Mouse (Mus musculus) splenic B cell, adult 2 months (primary cell): ENCODE results near the gene Eif3a.

Experiments used
- DNase-seq: peaks from one replicate; pipeline ENCODE4 v3.0.0-alpha.2; 2011; ENCODE audit warnings: low read depth, low spot score
- H3K27me3 ChIP-seq: 2 replicates; pipeline ENCODE4 v1.6.1; 2012; ENCODE audit warnings: mild to moderate bottlenecking, low read length, moderate library complexity, mixed read lengths; ENCODE audit not compliant: control insufficient read depth, poor library complexity, insufficient read depth, severe bottlenecking
- H3K36me3 ChIP-seq: 2 replicates; pipeline ENCODE4 v1.6.1; 2012; ENCODE audit warnings: mild to moderate bottlenecking, low read length, moderate library complexity, mixed read lengths; ENCODE audit not compliant: control insufficient read depth, poor library complexity, insufficient read depth, severe bottlenecking

The Eif3a gene

GRCm38 (mm10) chr19:60790551-60791161 is at the start of gene Eif3a:
Gene Eif3a, minus strand, starts transcription at chr19:60790658.
- H3K27me3 ChIP-seq, result no peaks in the 10 kb centered on the region; the same call in 1 of the 2 replicates
- H3K36me3 ChIP-seq, result no peaks in the 10 kb centered on the region
- peak; percentile 96 for DNase-seq

- H3K27me3 ChIP-seq, result no peaks in the 10 kb centered on the region
These were observed 47.3 kb upstream of the Eif3a start for GRCm38 (mm10) chr19:60837747-60838146.

DNA sequence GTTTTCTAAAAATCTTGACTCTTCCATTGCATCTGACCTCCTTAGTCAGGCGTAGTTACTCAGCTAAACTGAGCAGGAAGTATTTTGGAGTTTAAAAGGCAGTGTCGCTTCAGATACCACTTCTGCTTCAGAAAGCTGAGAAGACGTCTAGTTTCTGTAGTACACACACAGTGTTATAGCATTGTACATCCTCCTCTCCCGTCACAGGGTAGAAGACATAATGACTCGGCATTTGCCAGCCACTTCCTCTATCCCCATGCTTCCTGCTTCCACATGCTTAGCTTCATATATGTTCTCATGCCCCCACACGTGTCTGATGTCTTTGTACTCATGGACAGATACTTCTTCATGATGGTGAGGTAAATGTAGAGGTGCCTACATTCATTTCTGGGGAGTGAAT is 28.2 kb upstream of the Eif3a start:
- peaks cover 10% of the 10 kb centered on the region; the same call in 1 of the 2 replicates for H3K36me3 ChIP-seq
- DNase-seq, result peak; percentile 5
- no peaks in the 10 kb centered on the region for H3K27me3 ChIP-seq

More at GRCm38 (mm10) chr19:60837747-60838146, 47.3 kb upstream of the Eif3a start:
- peaks cover 9% of the 10 kb centered on the region; the same call in 1 of the 2 replicates for H3K36me3 ChIP-seq
- DNase-seq, result peak; percentile 89

GRCm38 (mm10) chr19:60813133-60813532 is 22.7 kb upstream of the Eif3a start:
- Histone ChIP-seq H3K36me3 (peaks cover 2% of the 10 kb centered on the region; the same call in 1 of the 2 replicates), H3K27me3 (no peaks in the 10 kb centered on the region)
- no peak for DNase-seq

- no peak for DNase-seq
- H3K27me3 ChIP-seq, result no peaks in the 10 kb centered on the region
- peaks cover 2% of the 10 kb centered on the region; the same call in 1 of the 2 replicates for H3K36me3 ChIP-seq
These were observed 21.6 kb upstream of the Eif3a start for GRCm38 (mm10) chr19:60812036-60812389.

- no peaks in the 10 kb centered on the region for H3K27me3 ChIP-seq
- peaks cover 2% of the 10 kb centered on the region; the same call in 1 of the 2 replicates for H3K36me3 ChIP-seq
- DNase-seq, result peak; percentile 95
These were observed 20.9 kb upstream of the Eif3a start, which contains the start of gene Fam45a for GRCm38 (mm10) chr19:60811098-60812035. Gene Fam45a, plus strand, starts transcription at chr19:60811585.

DNA sequence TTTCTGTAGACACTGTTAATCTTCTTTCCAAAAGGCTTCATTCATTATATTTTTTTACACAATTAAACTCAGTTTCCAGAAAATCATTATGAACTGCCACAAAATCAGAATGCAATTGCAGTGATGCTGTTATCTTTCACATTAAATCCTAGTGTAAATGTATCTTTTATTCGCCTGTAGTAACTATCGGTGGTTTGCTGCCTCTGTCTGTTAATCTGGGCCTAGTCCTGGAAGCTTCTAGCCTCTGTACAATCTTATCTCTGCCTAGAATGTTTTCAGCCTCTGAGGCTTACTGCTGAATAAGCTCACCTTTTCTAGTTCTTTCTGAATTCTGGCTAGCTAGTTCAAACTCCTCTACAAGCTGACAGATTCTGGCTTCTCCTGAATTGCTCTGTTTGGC is 19.5 kb upstream of the Eif3a start:
- Histone ChIP-seq H3K27me3 (no peaks in the 10 kb centered on the region), H3K36me3 (no peaks in the 10 kb centered on the region)
- no peak for DNase-seq

GRCm38 (mm10) chr19:60804903-60805302 is 14.4 kb upstream of the Eif3a start:
- Histone ChIP-seq H3K36me3 (no peaks in the 10 kb centered on the region), H3K27me3 (no peaks in the 10 kb centered on the region)
- DNase-seq, result no peak

GRCm38 (mm10) chr19:60799867-60800569 is 9.6 kb upstream of the Eif3a start:
- no peaks in the 10 kb centered on the region for H3K27me3 ChIP-seq
- no peaks in the 10 kb centered on the region for H3K36me3 ChIP-seq
- DNase-seq, result no peak

GRCm38 (mm10) chr19:60797415-60797814 is 7.0 kb upstream of the Eif3a start:
- Histone ChIP-seq H3K36me3 (no peaks in the 10 kb centered on the region), H3K27me3 (no peaks in the 10 kb centered on the region)
- no peak for DNase-seq

DNA sequence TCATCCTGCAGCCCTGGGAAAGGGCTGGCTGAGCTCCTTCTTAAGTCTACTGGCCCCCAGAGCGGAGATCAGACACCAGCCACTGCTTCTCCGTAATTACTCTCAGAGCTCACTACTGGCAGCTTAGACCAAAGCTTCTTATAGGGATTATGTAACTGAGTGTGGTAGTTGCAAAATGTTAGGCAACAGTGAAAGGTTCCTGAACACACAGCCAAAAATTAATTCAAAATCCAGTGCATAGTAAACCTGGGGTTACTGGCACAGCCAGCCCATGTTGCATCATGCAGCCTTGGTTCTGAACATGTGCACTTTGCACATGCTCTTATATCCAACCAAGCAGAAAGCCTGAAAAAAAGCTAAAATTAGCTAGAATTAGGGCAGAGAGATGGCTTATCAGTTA is 4.8 kb upstream of the Eif3a start:
- no peak for DNase-seq
- Histone ChIP-seq H3K27me3 (no peaks in the 10 kb centered on the region), H3K36me3 (no peaks in the 10 kb centered on the region)

GRCm38 (mm10) chr19:60793170-60793707 is 2.8 kb upstream of the Eif3a start:
- Histone ChIP-seq H3K27me3 (no peaks in the 10 kb centered on the region), H3K36me3 (no peaks in the 10 kb centered on the region)
- DNase-seq, result no peak

DNA sequence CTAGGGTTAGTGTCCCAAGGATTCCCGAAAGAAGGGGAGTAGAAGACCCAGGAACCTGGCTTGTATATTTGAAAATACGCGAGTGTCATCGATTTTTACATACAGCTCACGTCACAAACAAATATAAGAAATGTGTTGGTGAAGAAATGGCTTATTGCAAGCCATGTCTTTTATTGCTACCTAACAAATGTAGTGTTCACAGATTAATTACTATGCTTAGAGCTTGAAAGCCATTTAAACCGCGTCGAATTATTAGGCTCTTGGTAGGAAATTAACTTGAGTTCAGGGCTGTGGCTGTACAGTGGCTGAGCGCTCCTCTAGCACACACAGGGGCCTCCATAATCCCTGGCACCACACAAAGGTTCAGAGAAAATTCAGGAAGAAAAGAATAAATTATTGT is 706 bp upstream of the Eif3a start:
- Histone ChIP-seq H3K36me3 (no peaks in the 10 kb centered on the region), H3K27me3 (no peaks in the 10 kb centered on the region; the same call in 1 of the 2 replicates)
- no peak for DNase-seq

DNA sequence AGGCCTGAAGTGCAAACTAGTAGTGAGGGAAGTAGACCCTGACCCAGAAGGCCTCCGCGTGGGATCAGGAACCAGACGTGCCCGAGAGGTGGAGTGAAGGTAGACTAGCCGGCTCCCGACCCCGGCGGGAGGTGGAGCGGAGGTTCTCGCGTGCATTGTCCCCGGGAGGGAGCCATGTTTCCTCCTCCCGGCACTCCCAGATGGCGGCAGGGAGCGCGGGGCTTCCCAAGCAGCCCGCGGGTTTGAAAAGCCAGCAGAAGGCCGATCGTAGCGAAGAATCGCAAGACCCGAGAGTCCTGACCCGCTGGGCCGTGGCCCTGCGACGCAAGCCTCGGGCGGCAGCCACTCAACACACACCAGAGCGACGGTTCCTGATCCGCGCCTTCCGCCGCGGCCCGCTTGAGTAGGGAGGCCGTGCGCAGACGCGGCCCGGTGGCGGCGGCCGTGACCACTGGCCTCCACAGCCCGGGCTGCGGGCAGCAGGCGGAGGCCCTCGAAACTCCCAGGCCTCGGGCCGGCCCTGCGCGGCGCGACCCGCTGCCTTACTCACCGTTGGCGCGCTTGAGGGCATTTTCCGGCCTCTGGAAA is 445 bp downstream of the Eif3a start:
- Histone ChIP-seq H3K36me3 (no peaks in the 10 kb centered on the region), H3K27me3 (no peaks in the 10 kb centered on the region; the same call in 1 of the 2 replicates)
- DNase-seq, result peak; percentile 68
